Mouse (Mus musculus) G1E (cell line): ENCODE data around the gene Fbxo21. TPM values are rescaled to one million over a fixed set of nuclear protein-coding genes. Genes with fewer than 3 reads are reported as not detected.

Experiments
- ATAC-seq: 2 replicates; pipeline ENCODE4 v1.8.0; 2016; ENCODE audit warnings: mild to moderate bottlenecking; ENCODE audit not compliant: insufficient number of reproducible peaks, poor library complexity, low FRiP score, severe bottlenecking; ENCODE audit errors: extremely low read depth
- DNase-seq: peaks from one replicate; pipeline ENCODE4 v3.0.0; 2012; ENCODE audit warnings: low spot score
- H3K27me3 ChIP-seq: 2 replicates; pipeline ENCODE4 v1.6.1; 2012; ENCODE audit warnings: mild to moderate bottlenecking, low read length, inconsistent platforms; ENCODE audit not compliant: insufficient read depth
- H3K36me3 ChIP-seq: replicated peaks from 2 replicates; pipeline ENCODE3; 2012; ENCODE audit warnings: mild to moderate bottlenecking, inconsistent platforms
- H3K4me1 ChIP-seq: 2 replicates; pipeline ENCODE4 v1.6.1; 2012; ENCODE audit warnings: low read depth, low read length, inconsistent platforms, mixed read lengths; ENCODE audit not compliant: insufficient read depth
- H3K4me3 ChIP-seq: 2 replicates; pipeline ENCODE4 v1.5.1; 2012; ENCODE audit warnings: low read depth, mild to moderate bottlenecking, inconsistent platforms, low read length, moderate library complexity, mixed read lengths
- H3K9me3 ChIP-seq: replicated peaks from 2 replicates; pipeline ENCODE4 v1.6.1; 2012; ENCODE audit warnings: inconsistent platforms
- CTCF ChIP-seq: IDR thresholded peaks from 2 replicates; pipeline ENCODE4 v1.5.1; 2012; ENCODE audit warnings: low read depth, low read length, inconsistent platforms, mixed read lengths
- GATA1 ChIP-seq: IDR thresholded peaks from 2 replicates; pipeline ENCODE4 v1.6.1; 2012; ENCODE audit warnings: borderline replicate concordance, low read length, inconsistent platforms, mixed read lengths
- GATA2 ChIP-seq: IDR thresholded peaks from 2 replicates; pipeline ENCODE4 v1.6.1; 2012; ENCODE audit warnings: low read depth, low read length, inconsistent platforms, borderline replicate concordance
- POLR2AphosphoS5 ChIP-seq: IDR thresholded peaks from 2 replicates; pipeline ENCODE4 v1.6.1; 2012; ENCODE audit warnings: low read depth, low read length, inconsistent platforms; ENCODE audit not compliant: insufficient replicate concordance
- TAL1 ChIP-seq: conservative IDR thresholded peaks from 2 replicates; pipeline ENCODE4 v1.6.1; 2012; ENCODE audit warnings: low read depth, low read length, inconsistent platforms, mixed read lengths
- polyA plus RNA-seq: library from polyadenylated mRNA; stranded (reverse); fragments of >175 nt; gene quantifications from 2 replicates; pipeline ENCODE4 v1.2.3, GENCODE M21; 2012
- total RNA-seq, 2 experiments: library from RNA; stranded (forward) in 1 of 2; stranded (reverse) in 1 of 2; fragments of 200-1000 nt in 1 of 2; fragments of >200 nt in 1 of 2; fragmentation: Nextera tagmentation in 1 of 2; gene quantifications; 2 replicates each; pipeline ENCODE4 v1.2.3; 2014 to 2017

Gene Fbxo21
- total and polyA plus RNA-seq, 3 experiments = 7.5 to 10.5 (median 9.4) TPM

- Histone ChIP-seq H3K36me3 (no peaks in the 10 kb centered on the region), H3K4me1 (no peaks in the 10 kb centered on the region; the same call in 1 of the 2 replicates), H3K4me3 (no peak overlapping the region), H3K27me3 (no peaks in the 10 kb centered on the region; the same call in 1 of the 2 replicates), H3K9me3 (peaks cover 53% of the 10 kb centered on the region)
- no peak for ATAC-seq
- DNase-seq = no peak
- no peak for TF ChIP-seq POLR2AphosphoS5
- TF ChIP-seq TAL1 = no peak
- TF ChIP-seq GATA1 = no peak
- TF ChIP-seq CTCF = no peak
- TF ChIP-seq GATA2 = no peak
Measured at GRCm38 (mm10) chr5:118025880-118026279, 49.4 kb downstream of the Fbxo21 start.

GRCm38 (mm10) chr5:118026343-118026742 is 49.8 kb downstream of the Fbxo21 start:
- ATAC-seq = no peak
- Histone ChIP-seq H3K4me1 (no peaks in the 10 kb centered on the region; the same call in 1 of the 2 replicates), H3K36me3 (no peaks in the 10 kb centered on the region), H3K9me3 (peaks cover 56% of the 10 kb centered on the region), H3K27me3 (no peaks in the 10 kb centered on the region; the same call in 1 of the 2 replicates), H3K4me3 (no peak overlapping the region)
- no peak for TF ChIP-seq POLR2AphosphoS5
- no peak for TF ChIP-seq TAL1
- TF ChIP-seq GATA2 = no peak
- TF ChIP-seq GATA1 = no peak
- no peak for DNase-seq

GRCm38 (mm10) chr5:118027101-118027697 is 50.7 kb downstream of the Fbxo21 start:
- Histone ChIP-seq H3K4me3 (no peak overlapping the region), H3K9me3 (peaks cover 56% of the 10 kb centered on the region), H3K27me3 (no peaks in the 10 kb centered on the region; the same call in 1 of the 2 replicates), H3K4me1 (no peaks in the 10 kb centered on the region; the same call in 1 of the 2 replicates), H3K36me3 (no peaks in the 10 kb centered on the region)
- TF ChIP-seq GATA2 = no peak
- no peak for TF ChIP-seq GATA1
- TF ChIP-seq POLR2AphosphoS5 = no peak
- no peak for TF ChIP-seq CTCF
- no peak for TF ChIP-seq TAL1
- ATAC-seq (no peak), DNase-seq (no peak)

- TF ChIP-seq GATA1 (no peak), CTCF (no peak), TAL1 (no peak), GATA2 (no peak), POLR2AphosphoS5 (no peak)
- no peak for DNase-seq
- H3K36me3 ChIP-seq = no peaks in the 10 kb centered on the region
- no peak for ATAC-seq
- no peaks in the 10 kb centered on the region; the same call in 1 of the 2 replicates for H3K27me3 ChIP-seq
- no peaks in the 10 kb centered on the region; the same call in 1 of the 2 replicates for H3K4me1 ChIP-seq
- H3K4me3 ChIP-seq = no peak within 1 kb of the TSS; the same call in 1 of the 2 replicates
- peaks cover 56% of the 10 kb centered on the region for H3K9me3 ChIP-seq
Measured at GRCm38 (mm10) chr5:118027698-118028190, 51.2 kb downstream of the Fbxo21 start, which contains the start of gene Tesc. TSS of gene Tesc (plus strand) at chr5:118027743.

- Histone ChIP-seq H3K9me3 (peaks cover 58% of the 10 kb centered on the region), H3K4me3 (peak overlapping the region; percentile 47; the same call in 1 of the 2 replicates), H3K27me3 (no peaks in the 10 kb centered on the region; the same call in 1 of the 2 replicates), H3K36me3 (no peaks in the 10 kb centered on the region), H3K4me1 (no peaks in the 10 kb centered on the region; the same call in 1 of the 2 replicates)
- ATAC-seq (no peak), DNase-seq (no peak)
- TF ChIP-seq GATA2 (no peak), GATA1 (no peak), TAL1 (no peak), CTCF (no peak), POLR2AphosphoS5 (no peak)
Measured at GRCm38 (mm10) chr5:118028191-118029034, 51.9 kb downstream of the Fbxo21 start.

- Histone ChIP-seq H3K27me3 (no peaks in the 10 kb centered on the region; the same call in 1 of the 2 replicates), H3K9me3 (peaks cover 63% of the 10 kb centered on the region)
- DNase-seq = no peak
Measured at GRCm38 (mm10) chr5:118029035-118029408, 52.5 kb downstream of the Fbxo21 start.

More at GRCm38 (mm10) chr5:118029035-118029408, 52.5 kb downstream of the Fbxo21 start:
- ATAC-seq = no peak
- H3K4me3 ChIP-seq = peak overlapping the region; percentile 47; the same call in 1 of the 2 replicates
- no peak for TF ChIP-seq CTCF
- H3K4me1 ChIP-seq = no peaks in the 10 kb centered on the region; the same call in 1 of the 2 replicates
- H3K36me3 ChIP-seq = no peaks in the 10 kb centered on the region
